Comparison of ENCODE assay signal across 13 mouse cellular contexts in genomic region chr1:78309280-78309679, GRCm38 (mm10). TPM values are rescaled to one million over a fixed set of nuclear protein-coding genes. Genes with fewer than 3 reads are reported as not detected.
DNase-seq lines count a peak whose midpoint lies in the region; TF ChIP-seq lines count a peak whose summit lies in the region.
"Had no signal": no experiment of that assay in that cellular context is flagged by ENCODE, and none has a peak within 500 bp of the region (broad histone marks: within the 10 kb centered on the region; RNA-seq: fewer than 3 reads in every experiment).

No protein-coding gene starts in this region.

- no peaks in the 10 kb centered on the region for H3K27me3 ChIP-seq in cerebellum, adult 2 months (ENCODE audit: control insufficient read depth, insufficient read depth, low read length)

- no peak for TF ChIP-seq POLR2A in cerebellum, adult 2 months (IDR thresholded peaks at IDR 0.05; ENCODE audit: borderline replicate concordance, insufficient read depth, low read length)

- intact Hi-C loops in left cerebral cortex, postnatal 10 days (cut with DNase I), result no loop called here

- DNase-seq in cerebellum, adult 2 months, result peak; percentile 36 to 43
- no peak for DNase-seq in cerebellum, adult 11 months
- peak; percentile 34 for DNase-seq in retina, postnatal 1 day
- no peak for DNase-seq in retina, embryonic 14.5 days (ENCODE audit: low spot score)
- peak; percentile 4 to 50 for DNase-seq in kidney, postnatal 25 days
- DNase-seq in layer of hippocampus, adult 9-11 months, result no peak
- no peak for DNase-seq in left cerebral cortex, postnatal 10 days (ENCODE audit: extremely low spot score in 1 of 2, low spot score in 2 of 2)
- no peak for DNase-seq in right cerebral cortex, postnatal 36 days (ENCODE audit: low spot score in 2 of 2)
- DNase-seq: adrenal gland, postnatal 14 days; forebrain, postnatal 0 days; spleen, adult 18-20 months had no signal

- WGBS in cerebellum, adult 2 months, result 5% methylated on average over 9 of the region's 9 CpGs

- TF ChIP-seq CTCF in cerebellum, adult 2 months (IDR thresholded peaks at IDR 0.05; ENCODE audit: borderline replicate concordance, insufficient read depth, low read depth, low read length), result no peak

- no peak overlapping the region for H3K27ac ChIP-seq in cerebellum, adult 2 months (ENCODE audit: insufficient read depth, low read length)
- H3K27ac ChIP-seq: hindbrain, embryonic 15.5 days; liver, embryonic 14.5 days had no signal

- H3K4me1 ChIP-seq in cerebellum, adult 2 months (ENCODE audit: control insufficient read depth, insufficient read depth, low read length), result no peaks in the 10 kb centered on the region; the same call in 1 of the 2 replicates

- peak overlapping the region; percentile 23 for H3K4me3 ChIP-seq in cerebellum, adult 2 months (replicated peaks; ENCODE audit: insufficient read depth, low read depth, low read length)

RNA-seq across cellular contexts. Expression of gene Sgpp2, which starts 0.9 kb away (rescaled TPM):
- 87.1 and 88.3 TPM in 2 replicates for polyA plus RNA-seq in cerebellum, adult 2 months (2012; rRNA removed)
- 1 to 10 TPM; 1.9 to 2.3 TPM for total RNA-seq in left cerebral cortex, postnatal 10 days (2021)

Comparison
In these comparisons a context has a peak if more than half of its experiments do, and no peak if none do; other contexts are left out.
1. DNase-seq: peak in cerebellum, adult 2 months (2 of 2), retina, postnatal 1 day (single experiment) and kidney, postnatal 25 days (2 of 2); none in cerebellum, adult 11 months (single experiment), retina, embryonic 14.5 days (single experiment), layer of hippocampus, adult 9-11 months (single experiment), left cerebral cortex, postnatal 10 days (0 of 2) and right cerebral cortex, postnatal 36 days (0 of 2).